Mouse (Mus musculus) layer of hippocampus, adult 2 months (tissue): Measurements from ENCODE around the gene Adamts2. TPM values are rescaled to one million over a fixed set of nuclear protein-coding genes. Genes with fewer than 3 reads are reported as not detected.

ENCODE experiments used
- DNase-seq, 2 experiments: peaks; one replicate each; pipeline ENCODE4 v3.0.0; 2022; ENCODE audit warnings: low spot score in 2 of 2
- H3K27ac ChIP-seq: fragments of 200-600 bp; 2 replicates; pipeline ENCODE4 v1.8.1; 2022
- H3K4me3 ChIP-seq: fragments of 200-600 bp; 2 replicates; pipeline ENCODE4 v1.8.1; 2022; ENCODE audit warnings: mild to moderate bottlenecking
- CTCF ChIP-seq: fragments of 200-600 bp; conservative IDR thresholded peaks from 2 replicates; pipeline ENCODE4 v1.8.1; 2022; ENCODE audit warnings: antibody characterized with exemption, mild to moderate bottlenecking, moderate library complexity
- long read RNA-seq, 2 experiments: library from polyadenylated mRNA; stranded (forward); transcript quantifications; one replicate each; pipeline ENCODE4 v2.0.0; 2021; ENCODE audit warnings: borderline mapping rate in 2 of 2
- total RNA-seq, 2 experiments: library from RNA; stranded (reverse); gene quantifications; 2 replicates each; pipeline ENCODE4 v1.2.3; 2021

Gene Adamts2
- total RNA-seq = 10 to 100 TPM; 14.5 to 15.4 TPM
- long read RNA-seq, experiment 1, partial matches to known transcripts = 3 of 5 reads
- long read RNA-seq, experiment 1, other reads (novel, unspliced or antisense) = 2 of 5 reads
- long read RNA-seq, experiment 2, full-length matches to known transcripts = 2 of 12 reads
- long read RNA-seq, experiment 2, partial matches to known transcripts = 8 of 12 reads
- long read RNA-seq, experiment 2, other reads (novel, unspliced or antisense) = 2 of 12 reads

DNA sequence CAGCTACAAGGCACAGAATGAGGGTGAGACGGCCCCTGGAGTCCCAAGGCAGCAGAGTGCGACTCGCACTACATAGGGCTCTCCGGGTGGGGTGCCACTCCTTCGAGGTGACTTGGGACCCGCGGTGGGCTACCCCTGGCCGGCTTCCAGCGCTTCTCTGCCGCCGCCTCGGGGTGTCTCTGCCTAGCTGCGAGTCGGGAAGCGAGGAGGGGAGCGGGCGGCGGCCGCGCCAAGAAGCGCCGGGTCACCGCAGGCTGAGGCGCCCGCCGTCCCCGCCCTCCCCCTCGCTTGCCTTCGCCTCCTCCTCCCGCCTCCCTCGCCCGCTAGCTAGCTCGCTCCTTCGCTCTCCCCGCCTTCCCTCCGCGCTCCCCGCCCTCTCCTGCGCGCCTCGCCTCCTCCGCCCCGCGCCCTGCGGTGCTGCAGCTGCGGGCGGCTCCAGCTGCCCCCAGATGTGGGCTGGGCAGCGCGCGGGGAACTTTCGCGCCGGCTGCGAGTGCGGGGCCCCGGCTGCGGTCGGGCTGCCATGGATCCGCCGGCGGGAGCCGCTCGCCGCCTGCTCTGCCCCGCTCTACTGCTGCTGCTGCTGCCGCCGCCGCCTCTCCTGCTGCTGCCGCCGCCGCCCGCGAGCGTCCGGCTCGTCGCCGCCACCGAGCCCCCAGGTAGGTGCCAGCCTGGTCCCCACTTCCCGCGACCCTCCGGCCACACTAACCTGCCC is at the start of gene Adamts2:
TSS of gene Adamts2 (plus strand) at position 444 of the 715 bp plus-strand sequence.
- peak within 1 kb of the TSS; percentile 64 for H3K4me3 ChIP-seq
- peak; percentile 21; the same call in 1 of the 2 replicates for TF ChIP-seq CTCF
- H3K27ac ChIP-seq = peak within 1 kb of the TSS; percentile 53
- DNase-seq = peak in 1 of 2 experiments; percentile 37

DNA sequence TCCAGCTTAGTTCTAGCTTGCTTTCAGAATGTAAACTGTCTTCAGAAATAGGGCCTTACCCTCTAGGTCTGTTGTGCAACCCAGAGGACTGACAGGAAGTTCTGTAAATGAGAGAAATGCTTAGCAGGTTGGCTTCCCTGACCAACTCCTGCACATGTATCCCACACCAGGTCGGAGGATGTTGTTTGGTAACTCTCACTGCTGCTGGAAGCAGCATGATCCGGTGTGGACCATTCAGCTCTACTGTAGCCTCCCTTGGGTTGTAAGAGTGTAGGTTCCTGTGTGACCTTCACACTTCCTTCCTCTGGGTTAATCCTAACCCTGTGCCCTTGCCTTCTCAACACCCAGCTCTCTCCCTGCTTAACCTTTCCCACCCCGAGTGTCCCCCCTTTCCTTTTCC is 44.8 kb upstream of the Adamts2 start:
- H3K4me3 ChIP-seq = no peak overlapping the region
- no peak overlapping the region for H3K27ac ChIP-seq
- no peak for DNase-seq
- no peak for TF ChIP-seq CTCF

GRCm38 (mm10) chr11:50559108-50559507 is 42.8 kb upstream of the Adamts2 start:
- H3K4me3 ChIP-seq = no peak overlapping the region
- TF ChIP-seq CTCF = peak; percentile 80
- DNase-seq = no peak
- H3K27ac ChIP-seq = no peak overlapping the region

DNA sequence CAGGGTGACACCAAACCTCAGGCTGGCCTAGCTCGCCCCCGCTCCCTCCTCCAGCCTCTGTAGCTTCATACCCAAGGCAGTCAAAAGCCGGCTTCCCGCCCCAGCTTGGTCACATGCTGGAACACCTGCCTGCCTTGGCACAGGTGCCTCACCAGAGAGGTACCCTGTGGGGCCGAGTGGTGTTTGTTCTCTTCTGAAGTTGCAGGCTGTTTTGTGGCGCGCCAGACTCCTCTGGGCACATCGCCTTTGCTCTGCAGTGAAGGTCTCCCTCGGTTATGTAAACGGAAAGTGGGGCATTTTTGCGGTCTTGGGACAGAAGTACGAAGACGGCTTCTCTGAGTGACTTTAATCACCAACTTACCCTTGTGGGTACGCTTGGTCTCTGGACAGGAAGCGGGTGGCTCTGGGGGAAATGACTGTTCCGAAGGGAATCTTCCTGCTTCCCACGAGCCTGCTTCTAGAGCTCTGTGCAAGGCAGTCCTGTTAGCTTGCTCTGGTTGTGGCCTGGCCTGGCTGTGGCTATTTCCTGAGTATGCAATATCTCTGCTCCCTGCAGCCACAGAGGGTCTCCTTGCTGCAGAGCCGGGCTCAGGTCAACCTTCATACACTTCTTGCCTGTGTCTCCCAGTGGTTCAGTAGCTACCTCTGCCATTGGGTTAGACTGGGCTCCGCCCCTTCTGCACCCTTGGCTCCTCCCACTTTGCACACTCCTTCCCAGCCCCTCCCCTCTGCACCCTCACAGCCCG is 36.2 kb upstream of the Adamts2 start:
- no peak overlapping the region for H3K27ac ChIP-seq
- no peak for DNase-seq
- TF ChIP-seq CTCF = no peak
- no peak overlapping the region for H3K4me3 ChIP-seq

GRCm38 (mm10) chr11:50571448-50571847 is 30.4 kb upstream of the Adamts2 start:
- H3K27ac ChIP-seq = peak overlapping the region; percentile 39; the same call in 1 of the 2 replicates
- H3K4me3 ChIP-seq = no peak overlapping the region
- no peak for TF ChIP-seq CTCF
- peak in 1 of 2 experiments; percentile 25 for DNase-seq

- DNase-seq = no peak
- Histone ChIP-seq H3K4me3 (no peak overlapping the region), H3K27ac (no peak overlapping the region)
- no peak for TF ChIP-seq CTCF
Measured at GRCm38 (mm10) chr11:50576521-50576920, 25.4 kb upstream of the Adamts2 start.

DNA sequence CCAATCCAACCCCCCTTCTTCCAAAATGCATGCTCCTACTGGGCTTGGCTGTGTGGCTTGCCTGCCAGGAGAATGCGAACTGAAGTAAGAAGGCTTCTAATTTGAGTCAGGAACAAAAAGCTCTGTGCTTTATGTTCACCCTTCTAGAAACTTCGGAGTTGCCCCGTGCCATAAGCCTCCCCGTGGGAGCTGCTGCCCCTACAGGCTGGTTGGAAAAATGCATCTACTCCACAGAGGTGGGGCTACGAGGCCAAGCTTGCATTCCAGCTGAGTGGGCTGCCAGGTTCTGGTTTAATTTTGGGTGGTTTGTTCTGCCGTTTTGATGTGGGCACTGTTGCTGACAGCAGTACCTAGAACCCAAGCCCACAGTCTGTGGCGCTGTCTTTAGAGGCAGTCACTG is 14.9 kb upstream of the Adamts2 start:
- H3K4me3 ChIP-seq = no peak overlapping the region
- peak; percentile 86 for TF ChIP-seq CTCF
- no peak overlapping the region for H3K27ac ChIP-seq
- peak in 1 of 2 experiments; percentile 59 for DNase-seq

GRCm38 (mm10) chr11:50587787-50588186 is 14.1 kb upstream of the Adamts2 start:
- Histone ChIP-seq H3K27ac (no peak overlapping the region), H3K4me3 (no peak overlapping the region)
- DNase-seq = peak in 1 of 2 experiments; percentile 65
- TF ChIP-seq CTCF = peak; percentile 88

DNA sequence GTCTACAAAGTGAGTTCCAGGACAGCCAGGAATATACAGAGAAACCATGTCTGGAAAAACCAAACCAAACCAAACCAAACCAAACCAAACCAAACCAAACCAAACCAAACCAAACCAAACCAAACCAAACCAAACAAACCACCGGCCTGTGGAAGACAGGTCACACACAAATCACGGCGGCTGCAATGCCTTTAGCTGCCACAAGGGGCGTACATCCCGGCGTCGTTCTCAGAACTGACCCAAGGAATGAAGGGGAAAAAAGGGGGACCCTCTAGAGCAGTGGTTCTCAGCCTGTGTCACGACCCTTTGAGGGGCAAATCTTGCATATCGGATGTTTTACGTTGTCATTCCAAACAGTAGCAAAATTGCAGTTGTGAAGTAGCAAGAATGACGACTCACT is 12.8 kb upstream of the Adamts2 start:
- Histone ChIP-seq H3K4me3 (no peak overlapping the region), H3K27ac (no peak overlapping the region)
- no peak for DNase-seq
- peak; percentile 79 for TF ChIP-seq CTCF

DNA sequence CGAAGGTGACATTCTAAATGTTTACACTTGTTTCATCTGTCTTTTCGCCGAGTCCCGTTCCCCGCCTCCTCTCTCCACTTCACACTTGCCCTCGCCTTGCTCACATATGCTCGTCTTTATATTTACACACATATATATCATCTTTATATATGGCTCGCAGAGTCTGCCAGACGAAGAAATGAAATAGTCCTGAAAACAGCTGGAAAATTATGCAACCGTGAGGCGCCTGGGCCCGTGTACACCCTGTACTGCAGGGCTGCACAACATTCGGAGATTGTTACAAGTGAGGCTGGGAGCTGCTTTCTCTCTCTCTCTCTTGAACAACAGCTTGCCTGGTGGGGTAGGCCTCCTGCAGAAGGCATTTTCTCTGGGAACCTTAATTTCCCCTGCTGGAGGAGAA is 10.8 kb upstream of the Adamts2 start:
- DNase-seq = no peak
- no peak overlapping the region for H3K4me3 ChIP-seq
- peak; percentile 44; the same call in 1 of the 2 replicates for TF ChIP-seq CTCF
- peak overlapping the region; percentile 39; the same call in 1 of the 2 replicates for H3K27ac ChIP-seq

- Histone ChIP-seq H3K4me3 (no peak overlapping the region), H3K27ac (no peak overlapping the region)
- TF ChIP-seq CTCF = no peak
- DNase-seq = no peak
Measured at GRCm38 (mm10) chr11:50592892-50593553, 8.9 kb upstream of the Adamts2 start.

DNA sequence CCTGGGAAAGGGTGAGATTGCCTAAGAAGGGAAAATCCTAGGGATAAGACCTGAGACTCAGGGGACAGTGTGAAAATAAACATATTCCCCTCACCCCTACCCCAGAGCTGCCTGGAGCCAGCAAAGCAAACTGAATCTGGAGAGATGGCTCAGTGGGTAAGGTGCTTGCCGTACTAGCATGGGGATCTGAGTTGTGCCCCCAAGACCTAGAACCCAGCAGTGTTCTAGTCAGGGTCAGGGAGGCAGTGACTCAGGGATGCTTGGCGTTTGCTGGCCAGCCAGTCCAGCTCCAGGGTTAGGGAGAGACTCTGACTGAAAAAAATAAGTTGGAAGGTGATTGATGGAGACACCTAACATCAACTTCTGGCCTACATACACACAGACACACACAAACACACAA is 5.3 kb upstream of the Adamts2 start:
- Histone ChIP-seq H3K4me3 (no peak overlapping the region), H3K27ac (no peak overlapping the region)
- TF ChIP-seq CTCF = no peak
- no peak for DNase-seq

DNA sequence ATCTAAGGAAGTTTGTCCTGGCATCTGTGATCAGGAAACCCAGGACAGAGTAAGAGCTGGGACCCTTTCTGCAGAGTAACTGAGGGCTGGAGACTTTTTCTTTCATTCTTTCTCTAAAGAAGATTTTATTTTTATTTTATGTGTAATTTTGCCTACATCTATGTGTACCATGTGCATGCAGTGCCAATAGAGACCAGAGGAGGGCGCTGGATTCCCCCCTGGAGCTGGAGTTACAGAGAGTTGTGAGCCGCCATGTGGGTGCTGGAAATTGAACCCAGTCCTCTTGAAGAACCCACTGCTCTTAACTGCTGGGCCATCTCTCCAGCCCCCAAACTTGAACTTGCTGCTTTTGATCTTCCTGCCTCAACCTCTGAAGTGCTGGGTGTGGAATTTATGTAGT is 2.7 kb upstream of the Adamts2 start:
- peak; percentile 55 for TF ChIP-seq CTCF
- Histone ChIP-seq H3K4me3 (no peak overlapping the region), H3K27ac (no peak overlapping the region)
- no peak for DNase-seq
